Mouse (Mus musculus) intestine, embryonic 14.5 days (tissue): ENCODE data around the gene Otof. TPM values are rescaled to one million over a fixed set of nuclear protein-coding genes. Genes with fewer than 3 reads are reported as not detected.
A peak's percentile ranks its signal among the peaks of the same experiment; 100 is the strongest.

Experiments
- ATAC-seq: fragments of 200-750 bp; cut with Nextera tagmentation; replicated peaks from 2 replicates; pipeline ENCODE4 v1.8.0; 2017; ENCODE audit warnings: low read depth, moderate number of reproducible peaks, moderate TSS enrichment, moderate library complexity; ENCODE audit not compliant: low FRiP score, low TSS enrichment
- DNase-seq: peaks from one replicate; pipeline ENCODE4 v3.0.0-alpha.2; 2018; ENCODE audit warnings: low spot score
- H3K27ac ChIP-seq: fragments of 300-500 bp; sonication (generic); 2 replicates; pipeline ENCODE4 v1.5.1; 2014; ENCODE audit warnings: low read depth, mild to moderate bottlenecking, control low read depth
- H3K27me3 ChIP-seq: fragments of 300-500 bp; sonication (generic); replicated peaks from 2 replicates; pipeline ENCODE4 v1.6.1; 2014; ENCODE audit warnings: low read length, control low read depth; ENCODE audit not compliant: control insufficient read depth, insufficient read depth
- H3K36me3 ChIP-seq: fragments of 300-500 bp; sonication (generic); 2 replicates; pipeline ENCODE4 v1.6.1; 2014; ENCODE audit warnings: low read length, control low read depth; ENCODE audit not compliant: control insufficient read depth, insufficient read depth
- H3K4me1 ChIP-seq: fragments of 300-500 bp; sonication (generic); replicated peaks from 2 replicates; pipeline ENCODE4 v1.6.1; 2014; ENCODE audit warnings: low read length, control low read depth, mixed read lengths; ENCODE audit not compliant: control insufficient read depth, insufficient read depth
- H3K4me2 ChIP-seq: fragments of 300-500 bp; sonication (generic); 2 replicates; pipeline ENCODE4 v1.6.1; 2014; ENCODE audit warnings: low read length
- H3K4me3 ChIP-seq: fragments of 300-500 bp; sonication (generic); 2 replicates; pipeline ENCODE4 v1.5.1; 2014; ENCODE audit warnings: low read depth, low read length, control low read depth, mixed read lengths
- H3K9ac ChIP-seq: fragments of 300-500 bp; sonication (generic); 2 replicates; pipeline ENCODE4 v1.6.1; 2014; ENCODE audit warnings: mild to moderate bottlenecking, low read length
- H3K9me3 ChIP-seq: fragments of 300-500 bp; sonication (generic); 2 replicates; pipeline ENCODE4 v1.6.1; 2016; ENCODE audit warnings: low read length, control low read depth; ENCODE audit not compliant: control insufficient read depth
- WGBS: fragments of 180-500 bp; shearing (Covaris S2); extraction: QIAGEN DNeasy Blood & Tissue Kit; methylation state at CpG from one replicate; pipeline ENCODE4 v1.1.7; 2014; 5-methylcytosine and 5-hydroxymethylcytosine counted together
- polyA plus RNA-seq: library from polyadenylated mRNA; unstranded; fragments of >200 nt; fragmentation: Nextera tagmentation; extraction: Ambion mirVana; gene quantifications from 2 replicates; pipeline ENCODE4 v1.2.1, GENCODE M21; 2014

Otof gene
- polyA plus RNA-seq, 1 experiment from 2014 or later: 1.2 TPM

DNA sequence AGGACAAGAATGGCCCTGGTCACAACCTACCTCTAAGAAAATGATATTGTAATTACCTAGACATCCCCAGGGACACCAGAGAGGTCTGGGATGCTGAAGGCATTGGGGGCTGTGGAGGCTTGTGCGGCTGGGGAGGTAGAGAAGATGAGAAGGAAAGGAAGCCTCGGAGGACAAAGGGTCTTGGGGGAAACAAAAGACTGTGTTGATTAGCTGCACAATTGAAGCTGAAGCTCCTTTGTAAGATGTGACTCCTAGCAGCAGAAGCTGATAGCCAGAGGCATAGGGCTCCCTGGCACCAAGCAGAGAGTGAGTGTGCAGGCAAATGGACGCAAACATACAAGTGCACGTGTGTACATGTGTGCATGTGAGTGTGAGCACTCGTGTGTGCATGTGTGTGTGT, 45.1 kb downstream of the Otof start:
- DNase-seq (no peak), ATAC-seq (no peak)
- no peak overlapping the region for H3K27ac ChIP-seq
- WGBS: 74% methylated on average over 5 of the region's 5 CpGs
- H3K4me2 ChIP-seq: no peak overlapping the region
- no peaks in the 10 kb centered on the region for H3K9me3 ChIP-seq
- H3K9ac ChIP-seq: no peak overlapping the region
- no peaks in the 10 kb centered on the region for H3K4me1 ChIP-seq
- no peak overlapping the region for H3K4me3 ChIP-seq
- H3K27me3 ChIP-seq: no peaks in the 10 kb centered on the region
- H3K36me3 ChIP-seq: no peaks in the 10 kb centered on the region

DNA sequence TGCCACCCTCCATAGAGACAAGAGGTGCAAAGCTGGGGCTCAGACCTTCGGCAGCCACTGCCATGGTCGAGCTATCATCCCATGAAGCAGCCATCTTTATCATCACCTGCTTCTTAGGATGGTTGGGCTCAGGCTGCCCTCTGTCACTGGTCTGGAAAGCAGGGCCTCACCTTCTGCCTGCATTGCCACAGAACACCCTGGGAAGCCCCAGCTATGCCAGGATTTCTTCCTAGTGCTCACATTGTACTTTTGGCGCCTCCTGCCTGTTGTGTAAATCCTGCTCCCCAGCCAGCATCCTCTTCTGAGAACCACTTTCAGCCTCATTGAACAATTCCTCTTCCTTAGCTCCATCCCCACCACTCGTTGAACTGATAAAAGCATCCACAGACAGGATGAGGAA, 45.9 kb downstream of the Otof start:
- ATAC-seq: no peak

DNA sequence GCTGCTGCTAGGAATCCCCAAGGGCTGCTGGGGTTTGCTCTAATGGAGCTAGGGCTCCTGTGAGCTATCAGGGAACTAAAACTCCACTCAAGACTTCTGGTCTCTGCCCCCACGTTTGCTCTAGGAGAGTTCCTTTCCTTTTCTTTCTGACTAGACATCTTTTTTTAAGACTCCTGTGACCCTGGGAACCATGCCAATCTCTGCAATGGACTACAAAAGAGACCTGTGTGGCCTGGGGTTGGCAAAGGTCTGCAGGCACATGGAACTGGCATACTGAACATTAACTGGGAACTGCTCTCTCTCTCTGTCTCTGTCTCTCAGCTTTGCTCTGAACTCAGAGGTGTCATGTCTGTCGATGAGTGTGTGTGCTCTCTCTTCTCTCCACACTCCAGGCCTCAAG, 46.4 kb downstream of the Otof start:
- Histone ChIP-seq H3K36me3 (no peaks in the 10 kb centered on the region), H3K4me1 (no peaks in the 10 kb centered on the region), H3K9ac (no peak overlapping the region), H3K4me2 (no peak overlapping the region), H3K27ac (no peak overlapping the region), H3K4me3 (no peak overlapping the region), H3K9me3 (no peaks in the 10 kb centered on the region), H3K27me3 (no peaks in the 10 kb centered on the region)
- WGBS: 57% methylated on average over 2 of the region's 2 CpGs
- DNase-seq: no peak
- no peak for ATAC-seq

More for the DNA sequence above, 45.9 kb downstream of the Otof start:
- 69% methylated on average over 4 of the region's 4 CpGs for WGBS
- Histone ChIP-seq H3K36me3 (no peaks in the 10 kb centered on the region), H3K4me2 (no peak overlapping the region), H3K27ac (no peak overlapping the region), H3K4me1 (no peaks in the 10 kb centered on the region), H3K4me3 (no peak overlapping the region), H3K27me3 (no peaks in the 10 kb centered on the region), H3K9ac (no peak overlapping the region), H3K9me3 (no peaks in the 10 kb centered on the region)
- DNase-seq: no peak

DNA sequence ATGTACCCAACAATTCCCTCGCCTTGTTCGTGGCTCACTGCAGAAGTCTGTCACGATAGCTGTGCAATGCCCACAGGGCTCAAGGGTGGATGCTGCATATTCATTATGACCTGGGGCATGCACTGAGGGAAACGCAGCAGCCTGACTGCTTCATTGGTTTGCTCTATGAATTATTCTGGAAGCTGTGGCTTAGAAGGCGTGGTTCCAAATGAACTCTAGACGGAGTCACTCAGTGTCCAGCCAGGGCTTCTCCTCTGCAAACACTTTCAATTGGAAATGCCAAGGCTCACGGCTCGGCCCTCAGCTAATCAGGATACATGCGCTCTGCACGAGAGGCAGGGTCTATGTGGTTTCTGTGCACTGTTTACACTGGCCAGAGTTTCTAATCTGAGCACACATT, 50.2 kb downstream of the Otof start:
- 73% methylated on average over 10 of the region's 10 CpGs for WGBS
- DNase-seq (no peak), ATAC-seq (no peak)
- no peaks in the 10 kb centered on the region for H3K36me3 ChIP-seq
- H3K4me2 ChIP-seq: no peak overlapping the region
- no peak overlapping the region for H3K9ac ChIP-seq
- H3K27me3 ChIP-seq: no peaks in the 10 kb centered on the region
- no peaks in the 10 kb centered on the region; the same call in 1 of the 2 replicates for H3K4me1 ChIP-seq
- no peaks in the 10 kb centered on the region for H3K9me3 ChIP-seq
- H3K27ac ChIP-seq: no peak overlapping the region
- H3K4me3 ChIP-seq: no peak overlapping the region

DNA sequence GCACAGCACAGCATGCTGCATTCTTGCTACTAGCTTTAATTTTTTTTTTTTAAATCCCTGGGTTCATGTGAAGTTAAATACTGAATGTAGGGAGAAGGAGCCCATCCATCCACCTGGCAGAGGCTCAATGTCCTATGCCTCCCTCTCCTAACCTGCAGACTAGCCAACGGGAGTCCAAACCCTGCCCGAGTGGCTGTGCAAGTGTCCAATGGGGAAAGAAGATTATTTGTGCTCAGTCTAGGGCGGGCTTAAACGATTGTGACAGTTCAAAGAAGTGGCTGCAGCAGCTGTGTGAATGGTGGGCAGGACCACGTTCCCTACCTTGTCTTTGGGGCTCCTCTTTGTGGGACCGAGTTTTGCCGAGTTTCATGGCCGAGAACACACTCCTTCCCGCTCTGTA, 54.9 kb downstream of the Otof start:
- H3K27ac ChIP-seq: no peak overlapping the region
- H3K4me1 ChIP-seq: no peaks in the 10 kb centered on the region; the same call in 1 of the 2 replicates
- H3K27me3 ChIP-seq: no peaks in the 10 kb centered on the region
- H3K9me3 ChIP-seq: no peaks in the 10 kb centered on the region
- DNase-seq (no peak), ATAC-seq (no peak)
- H3K9ac ChIP-seq: no peak overlapping the region
- H3K36me3 ChIP-seq: no peaks in the 10 kb centered on the region
- no peak overlapping the region for H3K4me3 ChIP-seq
- no peak overlapping the region for H3K4me2 ChIP-seq
- 19% methylated on average over 9 of the region's 9 CpGs for WGBS

DNA sequence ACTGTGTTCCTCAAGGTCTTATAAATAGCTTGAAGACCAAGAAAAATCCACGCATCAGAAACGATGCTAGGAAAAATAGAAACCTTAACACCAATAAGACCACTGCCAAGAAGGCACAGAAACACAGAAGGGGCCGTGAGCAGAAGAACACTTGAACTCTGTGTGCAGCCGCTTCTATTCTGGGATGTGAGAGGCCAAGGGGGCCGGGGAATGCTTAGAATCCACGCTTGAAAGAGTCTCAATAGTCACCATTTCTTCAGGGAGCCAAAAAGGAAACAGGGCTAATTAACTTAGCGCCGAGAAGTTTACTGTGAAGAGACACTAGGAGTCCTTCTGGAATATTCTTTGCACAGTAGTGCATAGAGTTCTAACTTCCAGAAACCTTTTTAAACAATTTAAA, 60.6 kb downstream of the Otof start:
- H3K27me3 ChIP-seq: no peaks in the 10 kb centered on the region
- no peak overlapping the region for H3K9ac ChIP-seq
- H3K4me2 ChIP-seq: no peak overlapping the region
- H3K4me1 ChIP-seq: no peaks in the 10 kb centered on the region
- DNase-seq (no peak), ATAC-seq (no peak)
- 53% methylated on average over 8 of the region's 8 CpGs for WGBS
- 0 out of 2 replicates have a peak, but pooled peaks cover 4% of the 10 kb centered on the region for H3K9me3 ChIP-seq
- no peaks in the 10 kb centered on the region for H3K36me3 ChIP-seq
- H3K27ac ChIP-seq: no peak overlapping the region
- no peak overlapping the region for H3K4me3 ChIP-seq

DNA sequence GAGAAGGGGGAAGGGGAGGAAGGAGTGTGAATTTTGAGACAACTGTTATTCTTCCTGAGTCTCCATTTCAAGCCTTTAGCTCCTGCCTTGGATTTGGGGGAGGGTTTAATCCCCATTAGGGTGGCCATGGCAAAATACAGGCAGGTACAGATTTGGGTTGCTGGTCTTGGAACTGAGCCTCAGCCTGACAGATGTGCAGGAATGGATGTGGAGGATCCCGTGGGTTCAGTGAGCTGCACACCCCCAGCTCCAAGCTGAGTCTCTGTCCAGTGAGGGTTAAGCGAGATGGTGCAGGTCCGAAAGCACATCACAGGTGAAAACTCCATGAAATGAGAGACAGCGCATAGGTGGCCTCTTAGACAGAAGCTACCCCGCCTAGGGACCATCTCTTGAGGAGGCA, 61.2 kb downstream of the Otof start:
- no peaks in the 10 kb centered on the region for H3K27me3 ChIP-seq
- WGBS: 86% methylated on average over 5 of the region's 5 CpGs
- H3K36me3 ChIP-seq: no peaks in the 10 kb centered on the region
- H3K4me2 ChIP-seq: no peak overlapping the region
- no peaks in the 10 kb centered on the region for H3K4me1 ChIP-seq
- no peak overlapping the region for H3K27ac ChIP-seq
- no peak for ATAC-seq
- no peak overlapping the region for H3K4me3 ChIP-seq
- no peak for DNase-seq
- 0 out of 2 replicates have a peak, but pooled peaks cover 4% of the 10 kb centered on the region for H3K9me3 ChIP-seq
- H3K9ac ChIP-seq: no peak overlapping the region

DNA sequence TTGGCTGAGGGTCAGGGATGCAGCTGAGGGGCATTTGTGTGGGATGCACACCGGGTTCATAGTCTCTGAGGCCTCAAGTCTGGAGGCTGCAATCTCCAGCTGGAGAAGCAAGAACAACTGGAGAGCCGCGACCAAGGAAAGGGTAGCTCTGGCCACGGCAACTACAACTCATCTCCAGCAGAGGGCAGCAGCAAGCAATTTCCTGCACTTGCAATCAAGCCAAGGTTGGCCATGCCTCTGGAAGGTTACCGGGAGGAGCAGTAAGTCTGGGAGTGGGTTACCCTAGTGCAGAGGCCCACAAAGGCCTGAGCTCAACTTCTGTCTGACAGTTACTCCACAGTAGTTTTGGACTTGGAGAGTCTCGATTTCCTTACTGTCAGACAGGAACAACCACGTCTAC, 70.3 kb downstream of the Otof start:
- Histone ChIP-seq H3K36me3 (no peaks in the 10 kb centered on the region), H3K27me3 (no peaks in the 10 kb centered on the region), H3K9me3 (no peaks in the 10 kb centered on the region), H3K4me2 (no peak overlapping the region), H3K9ac (no peak overlapping the region), H3K27ac (no peak overlapping the region), H3K4me1 (no peaks in the 10 kb centered on the region), H3K4me3 (no peak overlapping the region)
- DNase-seq (peak; percentile 91), ATAC-seq (peak; percentile 53; the same call in 1 of the 2 replicates)
- WGBS: 31% methylated on average over 7 of the region's 7 CpGs

DNA sequence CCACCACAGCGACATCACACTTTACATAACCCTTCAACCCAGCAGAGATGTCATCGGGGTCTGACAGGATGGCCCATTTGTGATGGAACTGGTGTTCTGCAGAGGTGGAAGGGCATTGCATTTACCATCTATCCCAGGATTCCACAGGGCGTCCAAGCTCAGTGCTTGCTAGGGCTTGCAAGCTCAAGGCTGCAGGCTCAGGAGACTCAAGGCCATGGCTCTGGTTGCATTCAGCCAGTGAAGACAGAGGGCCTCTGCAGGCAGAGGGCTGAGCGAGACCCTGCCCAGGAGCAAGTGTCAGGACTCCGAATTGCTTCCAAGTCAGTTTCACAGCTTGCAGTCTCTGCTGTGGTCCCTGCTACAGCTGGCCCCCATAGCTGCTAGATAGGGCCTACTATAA, 71.9 kb downstream of the Otof start:
- Histone ChIP-seq H3K27me3 (no peaks in the 10 kb centered on the region), H3K9me3 (no peaks in the 10 kb centered on the region), H3K36me3 (no peaks in the 10 kb centered on the region), H3K9ac (no peak overlapping the region), H3K4me1 (no peaks in the 10 kb centered on the region), H3K4me2 (no peak overlapping the region), H3K4me3 (no peak overlapping the region), H3K27ac (no peak overlapping the region)
- 85% methylated on average over 5 of the region's 5 CpGs for WGBS
- no peak for ATAC-seq
- DNase-seq: no peak
